Mouse (Mus musculus) liver, postnatal 0 days (tissue): ENCODE data around the gene Stk11. TPM values are rescaled to one million over a fixed set of nuclear protein-coding genes. Genes with fewer than 3 reads are reported as not detected.

Experiments used
- ATAC-seq: fragments of 200-750 bp; cut with Nextera tagmentation; 2 replicates; pipeline ENCODE4 v1.8.0; 2017; ENCODE audit warnings: mild to moderate bottlenecking, moderate library complexity
- DNase-seq: peaks from one replicate; pipeline ENCODE4 v3.0.0-alpha.2; 2016
- H3K27ac ChIP-seq: fragments of 300-500 bp; sonication (generic); 2 replicates; pipeline ENCODE4 v1.5.1; 2014; ENCODE audit warnings: antibody characterized with exemption, moderate library complexity, mild to moderate bottlenecking, low read depth
- H3K27me3 ChIP-seq: fragments of 300-500 bp; sonication (generic); 2 replicates; pipeline ENCODE4 v1.6.1; 2014; ENCODE audit warnings: low read length, control low read depth, mixed read lengths; ENCODE audit not compliant: insufficient read depth
- H3K36me3 ChIP-seq: fragments of 300-500 bp; sonication (generic); replicated peaks from 2 replicates; pipeline ENCODE4 v1.6.1; 2014; ENCODE audit warnings: mild to moderate bottlenecking, control low read depth, low read length, moderate library complexity, mixed read lengths; ENCODE audit not compliant: insufficient read depth
- H3K4me1 ChIP-seq: fragments of 300-500 bp; sonication (generic); 2 replicates; pipeline ENCODE4 v1.6.1; 2014; ENCODE audit warnings: antibody characterized with exemption, mild to moderate bottlenecking, control low read depth; ENCODE audit not compliant: insufficient read depth
- H3K4me2 ChIP-seq: fragments of 300-500 bp; sonication (generic); 2 replicates; pipeline ENCODE4 v1.6.1; 2014; ENCODE audit warnings: low read depth, mild to moderate bottlenecking, low read length, moderate library complexity, mixed read lengths
- H3K4me3 ChIP-seq: fragments of 300-500 bp; sonication (generic); 2 replicates; pipeline ENCODE4 v1.5.1; 2014; ENCODE audit warnings: low read depth, low read length
- H3K9ac ChIP-seq: fragments of 300-500 bp; sonication (generic); replicated peaks from 2 replicates; pipeline ENCODE4 v1.6.1; 2014; ENCODE audit warnings: mild to moderate bottlenecking, moderate library complexity
- H3K9me3 ChIP-seq: fragments of 300-500 bp; sonication (generic); 2 replicates; pipeline ENCODE4 v1.6.1; 2016; ENCODE audit warnings: mild to moderate bottlenecking, control low read depth, low read length, mixed read lengths
- CTCF ChIP-seq: sonication (generic); IDR thresholded peaks from 2 replicates; pipeline ENCODE4 v1.5.1; 2016; ENCODE audit warnings: antibody characterized with exemption, low read depth
- EP300 ChIP-seq: IDR thresholded peaks from 2 replicates; pipeline ENCODE4 v1.6.1; 2016; ENCODE audit warnings: antibody characterized with exemption, low read depth, mild to moderate bottlenecking
- WGBS: fragments of 180-500 bp; shearing (Covaris S2); extraction: QIAGEN DNeasy Blood & Tissue Kit; methylation state at CpG from one replicate; pipeline ENCODE4 v1.1.7; 2014; ENCODE audit not compliant: insufficient replicate concordance; 5-methylcytosine and 5-hydroxymethylcytosine counted together
- polyA plus RNA-seq: library from polyadenylated mRNA; unstranded; fragments of >200 nt; fragmentation: Nextera tagmentation; extraction: Ambion mirVana; gene quantifications from 2 replicates; pipeline ENCODE4 v1.2.1, GENCODE M21; 2015

Stk11 gene
- polyA plus RNA-seq, 1 experiment from 2014 or later: 11.2 TPM

- Histone ChIP-seq H3K36me3 (peaks cover 29% of the 10 kb centered on the region), H3K27me3 (no peaks in the 10 kb centered on the region), H3K27ac (peak overlapping the region; percentile 97), H3K9ac (peak overlapping the region; percentile 53; the same call in 1 of the 2 replicates), H3K9me3 (no peaks in the 10 kb centered on the region), H3K4me2 (peak overlapping the region; percentile 89), H3K4me3 (peak overlapping the region; percentile 58), H3K4me1 (peaks cover 83% of the 10 kb centered on the region)
- DNase-seq: peak; percentile 98
- 0 out of 2 replicates have a peak, but pooled peaks have one; percentile 3 for TF ChIP-seq CTCF
- no peak for TF ChIP-seq EP300
- under 1% methylated on average over 55 of the region's 55 CpGs for WGBS
- ATAC-seq: peak; percentile 82
Observed at GRCm38 (mm10) chr10:80159561-80160454, 44.2 kb downstream of the Stk11 start.

- ATAC-seq (peak; percentile 37), DNase-seq (peak; percentile 92)
- peaks cover 84% of the 10 kb centered on the region for H3K4me1 ChIP-seq
- peak overlapping the region; percentile 97 for H3K27ac ChIP-seq
- no peaks in the 10 kb centered on the region for H3K27me3 ChIP-seq
- WGBS: 2% methylated on average over 31 of the region's 33 CpGs
- peak overlapping the region; percentile 75 for H3K9ac ChIP-seq
- peak overlapping the region; percentile 58 for H3K4me3 ChIP-seq
- peaks cover 20% of the 10 kb centered on the region for H3K36me3 ChIP-seq
- H3K4me2 ChIP-seq: peak overlapping the region; percentile 89
- TF ChIP-seq EP300 (peak; percentile 14; the same call in 1 of the 2 replicates), CTCF (no peak; the same call in 1 of the 2 replicates)
- no peaks in the 10 kb centered on the region for H3K9me3 ChIP-seq
Observed at GRCm38 (mm10) chr10:80160455-80161371, 45.1 kb downstream of the Stk11 start.

GRCm38 (mm10) chr10:80161522-80162242, 46.1 kb downstream of the Stk11 start:
- H3K36me3 ChIP-seq: peaks cover 10% of the 10 kb centered on the region
- no peaks in the 10 kb centered on the region for H3K9me3 ChIP-seq
- H3K27ac ChIP-seq: peak overlapping the region; percentile 97
- DNase-seq (peak; percentile 62), ATAC-seq (peak; percentile 9; the same call in 1 of the 2 replicates)
- TF ChIP-seq EP300 (no peak), CTCF (no peak)
- WGBS: 23% methylated on average over 5 of the region's 7 CpGs
- peaks cover 83% of the 10 kb centered on the region for H3K4me1 ChIP-seq
- peak overlapping the region; percentile 89 for H3K4me2 ChIP-seq
- peak overlapping the region; percentile 75 for H3K9ac ChIP-seq
- no peaks in the 10 kb centered on the region for H3K27me3 ChIP-seq
- H3K4me3 ChIP-seq: peak overlapping the region; percentile 58

GRCm38 (mm10) chr10:80162243-80162608, 46.6 kb downstream of the Stk11 start:
- Histone ChIP-seq H3K36me3 (peaks cover 5% of the 10 kb centered on the region), H3K27me3 (no peaks in the 10 kb centered on the region), H3K4me3 (no peak overlapping the region), H3K4me2 (peak overlapping the region; percentile 89; the same call in 1 of the 2 replicates), H3K9ac (peak overlapping the region; percentile 6; the same call in 1 of the 2 replicates), H3K9me3 (no peaks in the 10 kb centered on the region), H3K4me1 (peaks cover 87% of the 10 kb centered on the region), H3K27ac (peak overlapping the region; percentile 97)
- ATAC-seq (no peak), DNase-seq (no peak)
- TF ChIP-seq EP300: no peak
- TF ChIP-seq CTCF: no peak
- 71% methylated on average over 3 of the region's 3 CpGs for WGBS

- H3K36me3 ChIP-seq: no peaks in the 10 kb centered on the region
- DNase-seq (no peak), ATAC-seq (no peak)
- TF ChIP-seq CTCF: no peak
- TF ChIP-seq EP300: no peak
- H3K4me2 ChIP-seq: no peak overlapping the region
- H3K4me3 ChIP-seq: no peak overlapping the region
- no peaks in the 10 kb centered on the region for H3K9me3 ChIP-seq
- WGBS: 60% methylated on average over 6 of the region's 6 CpGs
- H3K9ac ChIP-seq: 0 out of 2 replicates have a peak overlapping the region, but pooled peaks have one; percentile 3
- no peaks in the 10 kb centered on the region for H3K27me3 ChIP-seq
- peaks cover 83% of the 10 kb centered on the region for H3K4me1 ChIP-seq
- H3K27ac ChIP-seq: peak overlapping the region; percentile 97
Observed at GRCm38 (mm10) chr10:80162716-80163299, 47.2 kb downstream of the Stk11 start.
